Mouse (Mus musculus): Measurements from ENCODE around the gene Mum1.

Mum1 gene

GRCm38 (mm10) chr10:80252493-80253274 is 26.4 kb downstream of the Mum1 start:
- DNase-seq, result peak; percentile 32

GRCm38 (mm10) chr10:80253551-80253950 is 27.3 kb downstream of the Mum1 start:
- DNase-seq, result peak; percentile 33

DNA sequence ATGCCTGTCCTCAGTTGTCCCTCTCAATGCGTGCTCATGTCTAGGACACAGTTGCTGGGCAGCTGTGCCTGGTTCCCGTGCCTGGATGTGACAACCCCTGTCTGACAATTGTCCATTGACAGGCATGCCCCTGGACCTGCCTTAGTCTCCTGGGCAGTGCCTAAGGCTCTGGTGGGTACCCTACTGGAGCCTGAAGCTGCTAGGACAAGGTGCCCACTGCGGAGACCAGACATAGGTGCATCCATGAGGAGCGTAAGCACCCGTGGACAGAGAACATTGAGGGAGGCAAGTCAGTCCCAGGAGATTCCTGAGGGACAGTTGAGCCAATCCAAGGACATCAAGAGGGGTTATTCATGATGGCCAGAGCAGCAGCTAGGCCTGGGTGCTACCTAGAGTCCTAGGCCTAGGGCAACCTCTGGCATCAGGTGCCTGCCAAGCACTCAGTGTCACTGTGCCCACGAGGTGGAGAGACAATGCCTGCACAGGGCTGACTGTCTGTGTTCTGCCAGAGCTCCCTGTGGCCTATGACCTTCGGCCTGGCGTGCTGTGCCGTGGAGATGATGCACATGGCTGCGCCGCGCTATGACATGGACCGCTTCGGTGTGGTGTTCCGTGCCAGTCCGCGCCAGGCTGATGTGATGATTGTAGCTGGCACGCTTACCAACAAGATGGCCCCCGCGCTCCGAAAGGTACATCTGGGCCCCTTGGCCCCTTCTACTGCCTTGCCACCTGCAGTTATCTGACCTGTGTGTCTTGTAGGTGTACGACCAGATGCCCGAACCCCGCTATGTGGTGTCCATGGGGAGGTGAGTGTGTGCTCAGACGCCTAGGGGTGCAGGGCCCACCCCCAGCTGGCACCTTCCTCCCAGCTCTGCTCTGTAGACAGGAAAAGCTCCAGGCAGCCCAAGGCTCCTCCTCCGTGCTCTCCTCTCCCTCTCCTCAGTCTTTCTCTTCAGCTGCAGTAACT is 28.4 kb downstream of the Mum1 start:
- DNase-seq, result peak; percentile 48

GRCm38 (mm10) chr10:80255881-80256535 is 29.8 kb downstream of the Mum1 start:
- peak; percentile 73 for DNase-seq

DNA sequence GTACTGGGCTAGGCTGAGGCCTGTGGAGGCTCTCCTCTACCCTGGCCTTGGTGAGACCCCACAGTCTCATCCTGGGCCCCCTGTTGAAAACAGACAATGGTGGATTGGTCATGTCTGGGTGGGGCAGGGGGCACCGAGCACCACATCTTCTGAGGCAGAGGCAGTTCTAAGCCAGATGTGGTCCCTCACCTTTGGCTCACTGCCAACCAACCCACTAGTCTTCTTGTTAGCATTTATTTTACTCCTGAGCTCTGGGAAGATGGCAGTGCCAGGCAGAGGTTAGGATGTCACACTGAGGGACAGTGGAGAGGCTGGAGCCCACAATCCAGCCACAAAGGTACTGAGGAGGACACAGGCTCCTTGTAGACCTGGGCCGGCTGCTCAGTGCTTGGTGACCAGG is 31.7 kb downstream of the Mum1 start:
- peak; percentile 64 for DNase-seq

- DNase-seq, result peak; percentile 67
Observed at GRCm38 (mm10) chr10:80258752-80259462, 32.7 kb downstream of the Mum1 start.

- DNase-seq, result peak; percentile 67
Observed at GRCm38 (mm10) chr10:80259463-80259805, 33.2 kb downstream of the Mum1 start.

DNA sequence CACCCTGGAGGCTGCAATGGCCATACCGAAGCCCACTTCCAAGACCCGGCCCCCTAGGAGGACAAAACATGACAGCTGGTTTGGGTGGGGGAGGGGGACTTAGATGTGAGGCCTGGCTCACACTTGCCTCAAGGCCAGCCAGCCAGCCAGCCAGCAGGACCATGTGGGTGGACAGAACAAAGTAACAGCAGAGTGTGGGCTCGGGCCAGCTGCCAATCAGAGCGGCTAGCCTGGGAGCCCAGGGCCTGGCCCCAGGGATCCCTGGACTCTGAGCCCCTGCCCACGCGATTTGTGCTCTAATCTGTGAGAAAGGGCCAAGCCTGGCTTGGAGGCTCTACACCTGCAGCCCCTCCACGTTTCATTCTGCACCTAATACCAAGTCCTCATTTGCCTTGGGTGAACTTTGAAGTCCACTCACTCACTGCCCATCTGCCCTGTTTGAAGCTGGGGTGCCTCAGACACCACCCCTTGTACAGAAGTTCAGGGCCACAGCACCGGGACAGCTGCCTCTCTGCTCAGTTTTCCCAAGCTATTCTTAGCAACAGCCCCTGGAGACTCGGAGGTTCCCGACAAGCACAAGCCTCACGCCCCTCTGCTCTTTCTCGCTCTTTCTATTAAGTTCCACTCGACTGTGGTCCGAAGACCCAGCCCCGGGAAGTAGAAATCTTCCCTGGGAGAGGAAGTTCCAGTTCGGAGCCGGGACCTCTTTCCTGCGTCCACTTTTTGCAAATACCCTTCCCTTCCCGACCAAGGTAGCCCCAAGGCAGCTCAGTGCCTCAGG is 33.8 kb downstream of the Mum1 start:
- DNase-seq, result peak; percentile 87

- peak; percentile 93 for DNase-seq
Observed at GRCm38 (mm10) chr10:80260642-80261584, 34.7 kb downstream of the Mum1 start, which contains the start of the genes Gamt and Dazap1. Gene Gamt (minus strand): TSS chr10:80261012. Gene Dazap1 (plus strand): TSS chr10:80261486.

DNA sequence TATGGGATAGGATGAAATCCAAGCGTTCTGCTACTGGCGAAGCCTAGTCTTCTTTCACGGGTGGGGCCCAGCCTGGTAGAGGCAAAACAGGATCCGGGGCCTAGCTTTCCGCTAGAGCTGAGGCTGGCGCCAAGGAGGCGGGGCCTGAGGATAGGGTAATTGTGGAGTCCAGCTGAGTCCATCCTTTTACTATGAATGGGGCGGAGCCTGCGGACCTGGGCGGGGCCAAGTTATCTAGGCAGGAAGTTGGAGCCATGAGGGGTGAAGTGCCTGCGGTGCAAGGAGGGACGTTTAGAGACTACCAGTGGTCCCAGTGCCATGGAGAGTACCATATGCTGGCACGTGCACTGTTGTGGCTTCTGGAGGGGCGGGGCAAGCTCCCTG is 35.3 kb downstream of the Mum1 start:
- DNase-seq, result peak; percentile 94

DNA sequence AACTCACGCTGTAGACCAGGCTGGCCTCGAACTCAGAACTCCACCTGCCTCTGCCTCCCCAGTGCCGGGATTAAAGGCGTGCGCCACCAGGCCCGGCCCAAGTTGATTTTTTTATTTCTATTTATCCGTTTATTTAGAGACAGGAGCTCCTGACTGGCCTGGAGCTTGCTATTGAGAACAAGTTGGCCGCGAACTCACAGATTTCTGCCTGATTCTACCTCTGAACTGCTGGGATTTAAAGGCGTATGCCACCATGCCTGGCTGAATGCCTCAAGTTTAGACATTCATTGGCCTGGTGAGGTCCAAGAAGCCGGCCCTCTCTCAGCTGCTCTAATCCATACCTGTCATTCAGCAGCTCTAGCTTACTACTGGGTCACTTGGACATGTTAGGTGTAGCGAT is 35.9 kb downstream of the Mum1 start:
- DNase-seq, result peak; percentile 56

DNA sequence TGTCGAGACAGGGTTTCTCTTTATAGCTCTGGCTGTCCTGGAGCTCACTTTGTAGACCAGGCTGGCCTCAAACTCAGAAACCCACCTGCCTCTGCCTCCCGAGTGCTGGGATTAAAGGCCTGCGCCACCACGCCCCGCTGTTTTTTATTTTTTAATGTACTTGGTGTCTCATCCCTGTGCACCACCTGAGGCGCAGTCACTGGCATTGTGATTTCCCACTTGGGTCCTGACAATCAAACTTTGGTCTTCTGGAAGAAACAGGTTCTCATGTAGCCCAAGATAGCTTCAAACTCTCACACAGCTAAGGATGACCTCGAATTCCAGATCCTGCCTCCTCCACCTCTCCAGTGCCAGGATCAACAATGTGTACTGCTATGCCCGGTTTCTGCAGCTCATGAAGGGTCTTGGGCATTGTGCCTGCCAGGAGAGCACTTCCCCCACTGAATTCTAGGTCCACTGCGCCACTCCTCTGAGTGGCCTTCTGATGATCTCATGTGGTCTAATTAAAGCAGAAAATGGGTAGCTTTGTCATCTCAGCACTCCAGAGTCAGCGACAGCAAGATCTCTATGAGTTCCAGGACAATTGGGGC is 36.6 kb downstream of the Mum1 start:
- peak; percentile 62 for DNase-seq

DNA sequence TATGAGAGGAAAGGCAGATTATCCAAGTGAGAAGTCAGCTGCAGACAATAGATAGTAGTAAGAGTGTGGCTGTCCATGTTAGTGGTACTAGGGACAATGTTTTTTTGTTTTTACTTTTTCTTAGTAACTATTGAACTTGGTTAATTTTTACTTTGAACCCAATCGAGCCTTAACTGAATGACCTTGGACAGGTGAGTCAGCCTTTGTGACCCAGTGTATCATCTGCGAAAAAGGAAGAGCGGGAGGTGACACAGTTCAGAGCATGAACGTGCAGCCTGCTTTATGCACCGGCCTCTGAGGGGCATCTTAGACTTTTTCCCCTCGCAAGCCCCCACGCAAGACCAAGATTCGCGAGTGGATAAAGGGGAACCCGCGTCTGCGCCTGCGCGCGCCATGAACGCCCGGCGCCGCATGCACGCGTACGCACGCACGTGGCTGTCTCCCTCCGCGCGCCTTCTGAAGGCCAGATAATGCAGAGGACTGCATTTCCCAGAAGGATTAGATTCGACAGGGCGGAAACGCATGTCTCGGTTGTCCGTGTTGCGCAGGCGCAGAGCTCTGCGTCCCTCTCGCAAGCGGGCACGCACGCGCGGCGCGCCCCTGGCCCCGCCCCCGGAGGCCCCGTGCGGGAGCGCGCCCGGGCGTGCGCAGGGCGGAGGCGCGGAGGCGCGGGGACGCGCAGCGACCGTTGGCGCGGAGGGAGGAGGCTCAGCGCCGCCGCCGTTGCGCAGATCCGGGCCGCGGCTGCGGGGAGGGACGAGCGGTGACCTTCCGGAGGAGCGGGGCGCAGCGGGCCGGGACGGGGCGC is 38.3 kb downstream of the Mum1 start:
- DNase-seq, result peak; percentile 100

GRCm38 (mm10) chr10:80265149-80265486 is 38.9 kb downstream of the Mum1 start:
- no peak for DNase-seq

- DNase-seq, result no peak
Observed at GRCm38 (mm10) chr10:80270099-80270498, 43.9 kb downstream of the Mum1 start.

- peak; percentile 69 for DNase-seq
Observed at GRCm38 (mm10) chr10:80270734-80271181, 44.5 kb downstream of the Mum1 start.

GRCm38 (mm10) chr10:80271186-80271843 is 45.1 kb downstream of the Mum1 start:
- DNase-seq, result no peak

DNA sequence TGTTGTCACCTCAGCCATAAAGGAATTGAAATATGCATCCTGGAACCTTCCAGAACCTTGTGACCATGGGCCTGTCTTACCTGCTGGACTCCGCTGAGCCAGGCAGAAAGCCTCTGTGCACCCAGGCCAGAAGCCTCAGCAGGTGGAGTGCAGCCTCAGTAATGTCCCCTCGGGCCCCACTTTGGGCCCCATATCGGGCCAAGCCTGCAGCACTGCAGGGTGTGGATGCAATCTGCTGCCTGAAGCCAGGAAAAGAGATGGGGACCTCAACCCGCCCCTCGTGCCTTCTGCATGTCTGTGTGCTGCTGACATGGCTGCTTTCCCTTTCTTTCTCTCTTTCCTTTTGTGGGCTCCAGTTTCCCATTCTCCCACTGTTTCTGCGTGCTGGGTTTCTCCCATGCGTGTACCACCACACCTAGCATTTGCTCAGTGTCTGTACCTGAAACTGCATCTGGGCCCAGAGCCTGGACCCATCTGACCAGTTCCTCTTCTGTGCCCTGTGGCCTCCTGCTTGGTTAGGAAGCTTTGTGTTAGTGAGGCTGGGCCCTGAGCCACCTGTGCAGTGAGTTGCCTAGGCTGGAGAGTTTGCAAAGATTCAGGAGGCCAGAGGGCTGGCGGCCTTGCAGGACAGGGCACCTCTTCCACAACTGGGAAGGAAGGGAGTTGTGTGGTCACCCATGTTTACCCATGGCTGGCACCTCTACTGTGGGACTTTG is 45.8 kb downstream of the Mum1 start:
- no peak for DNase-seq
